Mouse (Mus musculus) thymus, adult 18-20 months (tissue): ENCODE results near the gene Plppr1.
"Not testable (repeated sequence)": the region's sequence is repeated elsewhere in the genome, so short reads cannot be mapped to it uniquely, and the experiment has no call there.

Source experiments
- DNase-seq, 2 experiments: peaks; one replicate each; pipeline ENCODE4 v3.0.0; 2022; ENCODE audit warnings: mixed read lengths in 2 of 2

Plppr1 gene

GRCm38 (mm10) chr4:49239451-49239850 lies 180.4 kb downstream of the Plppr1 start:
- DNase-seq, result no peak

GRCm38 (mm10) chr4:49244791-49245190 lies 185.7 kb downstream of the Plppr1 start:
- DNase-seq, result no peak

GRCm38 (mm10) chr4:49245274-49245673 lies 186.2 kb downstream of the Plppr1 start:
- no peak for DNase-seq

- no peak for DNase-seq
These were observed 192.2 kb downstream of the Plppr1 start for GRCm38 (mm10) chr4:49251262-49251661.

- DNase-seq, result no peak
These were observed 193.1 kb downstream of the Plppr1 start for GRCm38 (mm10) chr4:49252169-49252568.

- DNase-seq, result no peak
These were observed 219.4 kb downstream of the Plppr1 start for GRCm38 (mm10) chr4:49278515-49278914.

GRCm38 (mm10) chr4:49284692-49285291 lies 225.7 kb downstream of the Plppr1 start:
- DNase-seq, result no peak

GRCm38 (mm10) chr4:49285340-49286196 lies 226.5 kb downstream of the Plppr1 start:
- no peak for DNase-seq

- DNase-seq, result no peak
These were observed 227.1 kb downstream of the Plppr1 start for GRCm38 (mm10) chr4:49286197-49286492.

GRCm38 (mm10) chr4:49296434-49296833 lies 237.4 kb downstream of the Plppr1 start:
- no peak for DNase-seq

- DNase-seq, result no peak
These were observed 240.5 kb downstream of the Plppr1 start for GRCm38 (mm10) chr4:49299576-49299975.

GRCm38 (mm10) chr4:49321903-49322635 lies 263.0 kb downstream of the Plppr1 start:
- no peak for DNase-seq

- not testable (repeated sequence) for DNase-seq
These were observed 278.9 kb downstream of the Plppr1 start for GRCm38 (mm10) chr4:49337949-49338348.

GRCm38 (mm10) chr4:49340091-49340490 lies 281.0 kb downstream of the Plppr1 start:
- DNase-seq, result not testable (repeated sequence)

GRCm38 (mm10) chr4:49348001-49348400 lies 288.9 kb downstream of the Plppr1 start:
- DNase-seq, result not testable (repeated sequence)

GRCm38 (mm10) chr4:49348677-49349076 lies 289.6 kb downstream of the Plppr1 start:
- DNase-seq, result no peak

GRCm38 (mm10) chr4:49350470-49350869 lies 291.4 kb downstream of the Plppr1 start:
- no peak for DNase-seq

- no peak for DNase-seq
These were observed 298.0 kb downstream of the Plppr1 start for GRCm38 (mm10) chr4:49357097-49357496.

GRCm38 (mm10) chr4:49368046-49368445 lies 309.0 kb downstream of the Plppr1 start:
- not testable (repeated sequence) for DNase-seq

- DNase-seq, result not testable (repeated sequence)
These were observed 324.7 kb downstream of the Plppr1 start for GRCm38 (mm10) chr4:49383576-49384318.

- no peak for DNase-seq
These were observed 327.8 kb downstream of the Plppr1 start for GRCm38 (mm10) chr4:49386873-49387272.
